Mouse (Mus musculus): ENCODE measurements around the gene Grm4. TPM values are rescaled to one million over a fixed set of nuclear protein-coding genes. Genes with fewer than 3 reads are reported as not detected.

Grm4 gene
- polyA plus RNA-seq, 1 experiment = 310 TPM

- no peaks in the 10 kb centered on the region for H3K27me3 ChIP-seq (ENCODE audit: control insufficient read depth, insufficient read depth, low read length)
- TF ChIP-seq POLR2A (IDR thresholded peaks at IDR 0.05; ENCODE audit: borderline replicate concordance, insufficient read depth, low read length) (no peak), CTCF (IDR thresholded peaks at IDR 0.05; ENCODE audit: borderline replicate concordance, insufficient read depth, low read depth, low read length) (no peak)
- peaks cover 60% of the 10 kb centered on the region for H3K4me1 ChIP-seq (ENCODE audit: control insufficient read depth, insufficient read depth, low read length)
- WGBS = 29% methylated on average over 17 of the region's 17 CpGs
- no peak overlapping the region for H3K4me3 ChIP-seq (replicated peaks; ENCODE audit: insufficient read depth, low read depth, low read length)
- peak overlapping the region; percentile 79 for H3K27ac ChIP-seq (ENCODE audit: insufficient read depth, low read length)
- no peak for DNase-seq
Observed at GRCm38 (mm10) chr17:27445364-27446075, 75.7 kb downstream of the Grm4 start.

GRCm38 (mm10) chr17:27442538-27443113, 78.6 kb downstream of the Grm4 start:
- no peak for DNase-seq
- H3K4me1 ChIP-seq (ENCODE audit: control insufficient read depth, insufficient read depth, low read length) = peaks cover 49% of the 10 kb centered on the region
- no peaks in the 10 kb centered on the region for H3K27me3 ChIP-seq (ENCODE audit: control insufficient read depth, insufficient read depth, low read length)
- TF ChIP-seq POLR2A (IDR thresholded peaks at IDR 0.05; ENCODE audit: borderline replicate concordance, insufficient read depth, low read length) (no peak), CTCF (IDR thresholded peaks at IDR 0.05; ENCODE audit: borderline replicate concordance, insufficient read depth, low read depth, low read length) (no peak)
- H3K27ac ChIP-seq (ENCODE audit: insufficient read depth, low read length) = no peak overlapping the region; the same call in none of the 2 replicates
- 17% methylated on average over 13 of the region's 13 CpGs for WGBS
- H3K4me3 ChIP-seq (replicated peaks; ENCODE audit: insufficient read depth, low read depth, low read length) = no peak overlapping the region

- Histone ChIP-seq H3K4me1 (ENCODE audit: control insufficient read depth, insufficient read depth, low read length) (peaks cover 45% of the 10 kb centered on the region), H3K27ac (ENCODE audit: insufficient read depth, low read length) (peak overlapping the region; percentile 23; the same call in 1 of the 2 replicates), H3K27me3 (ENCODE audit: control insufficient read depth, insufficient read depth, low read length) (no peaks in the 10 kb centered on the region), H3K4me3 (replicated peaks; ENCODE audit: insufficient read depth, low read depth, low read length) (no peak overlapping the region)
- DNase-seq = no peak
- WGBS = 70% methylated on average over 7 of the region's 7 CpGs
- TF ChIP-seq CTCF (IDR thresholded peaks at IDR 0.05; ENCODE audit: borderline replicate concordance, insufficient read depth, low read depth, low read length) = no peak
- TF ChIP-seq POLR2A (IDR thresholded peaks at IDR 0.05; ENCODE audit: borderline replicate concordance, insufficient read depth, low read length) = no peak
Observed at GRCm38 (mm10) chr17:27441778-27442177, 79.4 kb downstream of the Grm4 start.

DNA sequence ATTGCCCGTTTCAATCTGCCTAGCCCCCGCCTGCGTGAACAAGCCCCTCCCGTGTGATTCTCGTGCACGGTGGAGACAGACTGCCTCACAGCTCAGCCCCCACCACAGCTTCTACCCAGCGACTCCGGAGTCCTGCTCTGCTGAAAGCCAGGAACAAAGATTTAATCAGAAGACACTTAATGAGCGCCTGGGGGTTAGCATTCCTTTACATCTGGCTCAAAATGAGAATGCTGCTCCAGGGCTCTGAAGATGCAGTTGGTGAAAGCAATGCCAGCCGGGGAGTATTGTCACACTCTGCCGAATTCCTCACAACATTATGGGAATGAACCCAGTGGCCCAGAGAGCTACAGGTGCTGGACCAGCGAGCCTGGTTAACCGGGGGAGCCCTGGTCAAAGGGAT, 85.4 kb downstream of the Grm4 start:
- DNase-seq = no peak
- Histone ChIP-seq H3K27ac (ENCODE audit: insufficient read depth, low read length) (no peak overlapping the region), H3K4me1 (ENCODE audit: control insufficient read depth, insufficient read depth, low read length) (peaks cover 40% of the 10 kb centered on the region), H3K4me3 (replicated peaks; ENCODE audit: insufficient read depth, low read depth, low read length) (no peak overlapping the region), H3K27me3 (ENCODE audit: control insufficient read depth, insufficient read depth, low read length) (no peaks in the 10 kb centered on the region)
- TF ChIP-seq POLR2A (IDR thresholded peaks at IDR 0.05; ENCODE audit: borderline replicate concordance, insufficient read depth, low read length) = no peak
- TF ChIP-seq CTCF (IDR thresholded peaks at IDR 0.05; ENCODE audit: borderline replicate concordance, insufficient read depth, low read depth, low read length) = no peak
- WGBS = 14% methylated on average over 13 of the region's 13 CpGs

DNA sequence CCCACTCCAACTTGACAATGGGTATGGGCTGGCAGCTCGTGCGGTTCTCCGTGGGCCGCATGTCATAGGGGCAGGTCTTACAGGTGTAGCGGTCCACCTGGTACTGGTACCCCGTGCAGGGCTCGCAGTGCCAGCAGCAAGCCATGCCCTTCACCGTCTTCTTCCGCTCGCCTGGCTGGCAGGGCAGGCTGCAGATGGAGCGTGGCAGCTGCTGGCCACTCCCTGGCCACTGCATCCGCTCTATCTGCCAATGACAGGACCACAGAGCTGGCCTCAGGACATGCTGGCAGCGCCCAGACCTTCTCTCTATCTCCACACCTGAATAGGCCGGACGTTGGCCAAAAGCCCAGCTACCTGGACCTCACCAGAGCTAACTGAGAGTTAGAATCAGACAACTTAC, 86.0 kb downstream of the Grm4 start:
- 12% methylated on average over 15 of the region's 15 CpGs for WGBS
- DNase-seq = peak; percentile 77 to 82
- TF ChIP-seq POLR2A (IDR thresholded peaks at IDR 0.05; ENCODE audit: borderline replicate concordance, insufficient read depth, low read length) (no peak), CTCF (IDR thresholded peaks at IDR 0.05; ENCODE audit: borderline replicate concordance, insufficient read depth, low read depth, low read length) (no peak)
- peaks cover 40% of the 10 kb centered on the region for H3K4me1 ChIP-seq (ENCODE audit: control insufficient read depth, insufficient read depth, low read length)
- H3K4me3 ChIP-seq (replicated peaks; ENCODE audit: insufficient read depth, low read depth, low read length) = no peak overlapping the region
- peak overlapping the region; percentile 58 for H3K27ac ChIP-seq (ENCODE audit: insufficient read depth, low read length)
- H3K27me3 ChIP-seq (ENCODE audit: control insufficient read depth, insufficient read depth, low read length) = no peaks in the 10 kb centered on the region

GRCm38 (mm10) chr17:27434066-27434465, 87.1 kb downstream of the Grm4 start:
- no peak overlapping the region for H3K4me3 ChIP-seq (replicated peaks; ENCODE audit: insufficient read depth, low read depth, low read length)
- peaks cover 34% of the 10 kb centered on the region for H3K4me1 ChIP-seq (ENCODE audit: control insufficient read depth, insufficient read depth, low read length)
- TF ChIP-seq POLR2A (IDR thresholded peaks at IDR 0.05; ENCODE audit: borderline replicate concordance, insufficient read depth, low read length) (no peak), CTCF (IDR thresholded peaks at IDR 0.05; ENCODE audit: borderline replicate concordance, insufficient read depth, low read depth, low read length) (no peak)
- peak overlapping the region; percentile 58; the same call in 1 of the 2 replicates for H3K27ac ChIP-seq (ENCODE audit: insufficient read depth, low read length)
- no peaks in the 10 kb centered on the region for H3K27me3 ChIP-seq (ENCODE audit: control insufficient read depth, insufficient read depth, low read length)
- peak in 1 of 2 experiments; percentile 40 for DNase-seq
- WGBS = 30% methylated on average over 1 of the region's 1 CpGs

DNA sequence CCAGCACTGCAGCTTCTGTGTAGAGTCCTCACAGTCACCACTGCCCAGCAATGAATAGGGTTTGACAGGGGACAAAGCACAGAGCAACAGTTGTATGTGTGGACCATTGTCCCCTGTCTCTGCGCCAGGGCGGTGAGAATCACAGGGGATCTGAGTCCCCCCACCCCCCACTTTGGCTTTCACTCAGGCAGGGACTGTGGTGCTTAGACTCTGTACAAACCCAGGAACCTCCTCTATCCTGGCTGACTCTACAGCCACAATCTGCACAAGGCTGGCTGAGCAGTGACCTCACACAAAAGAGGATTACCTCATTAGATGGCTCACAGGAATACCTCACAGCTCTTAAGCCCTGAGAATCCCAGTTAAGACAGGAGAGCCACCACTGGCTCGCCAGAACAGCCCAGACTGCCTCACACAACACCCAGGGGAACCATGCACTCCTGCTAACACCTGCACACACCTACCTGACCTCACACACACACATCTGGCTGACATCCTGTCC, 88.0 kb downstream of the Grm4 start:
- TF ChIP-seq CTCF (IDR thresholded peaks at IDR 0.05; ENCODE audit: borderline replicate concordance, insufficient read depth, low read depth, low read length) (no peak), POLR2A (IDR thresholded peaks at IDR 0.05; ENCODE audit: borderline replicate concordance, insufficient read depth, low read length) (no peak)
- WGBS = 54% methylated on average over 3 of the region's 3 CpGs
- 0 out of 2 replicates have a peak overlapping the region, but pooled peaks have one; percentile 15 for H3K27ac ChIP-seq (ENCODE audit: insufficient read depth, low read length)

More for the DNA sequence above, 88.0 kb downstream of the Grm4 start:
- no peak overlapping the region for H3K4me3 ChIP-seq (replicated peaks; ENCODE audit: insufficient read depth, low read depth, low read length)
- DNase-seq = no peak
- no peaks in the 10 kb centered on the region for H3K27me3 ChIP-seq (ENCODE audit: control insufficient read depth, insufficient read depth, low read length)
- H3K4me1 ChIP-seq (ENCODE audit: control insufficient read depth, insufficient read depth, low read length) = peaks cover 29% of the 10 kb centered on the region
